Mouse (Mus musculus) liver, embryonic 14.5 days (tissue): ENCODE results near the gene Hnrnpa0. TPM values are rescaled to one million over a fixed set of nuclear protein-coding genes. Genes with fewer than 3 reads are reported as not detected.

Source experiments
- ATAC-seq: fragments of 200-750 bp; cut with Nextera tagmentation; 2 replicates; pipeline ENCODE4 v1.8.0; 2017; ENCODE audit warnings: moderate number of reproducible peaks, mild to moderate bottlenecking, moderate library complexity; ENCODE audit not compliant: insufficient read depth
- DNase-seq, 3 experiments: peaks; one replicate each; pipeline ENCODE4 v3.0.0-alpha.2; 2012 to 2013; ENCODE audit warnings: low read depth in 3 of 3, low spot score in 3 of 3
- H3K27ac ChIP-seq: fragments of 300-500 bp; sonication (generic); 2 replicates; pipeline ENCODE4 v1.5.1; 2014; ENCODE audit warnings: moderate library complexity, mild to moderate bottlenecking, control low read depth, inconsistent platforms
- H3K27me3 ChIP-seq: fragments of 300-500 bp; sonication (generic); 2 replicates; pipeline ENCODE4 v1.6.1; 2014; ENCODE audit warnings: mild to moderate bottlenecking, low read length, moderate library complexity; ENCODE audit not compliant: control insufficient read depth, insufficient read depth
- H3K36me3 ChIP-seq: fragments of 300-500 bp; sonication (generic); replicated peaks from 2 replicates; pipeline ENCODE4 v1.6.1; 2014; ENCODE audit warnings: low read depth; ENCODE audit not compliant: control insufficient read depth, insufficient read depth
- H3K4me1 ChIP-seq, 2 experiments: fragments of 200-500 bp in 1 of 2; fragments of 300-500 bp in 1 of 2; sonication (generic) in 1 of 2; replicated peaks; 2 replicates each; pipeline ENCODE4 v1.6.1; 2012 to 2014; ENCODE audit warnings: antibody characterized with exemption in 1 of 2, inconsistent platforms in 1 of 2, low read length in 1 of 2; ENCODE audit not compliant: control insufficient read depth in 2 of 2, insufficient read depth in 2 of 2
- H3K4me2 ChIP-seq: fragments of 300-500 bp; sonication (generic); 2 replicates; pipeline ENCODE4 v1.6.1; 2014; ENCODE audit warnings: low read depth, mild to moderate bottlenecking, control low read depth, moderate library complexity
- H3K4me3 ChIP-seq, 2 experiments: fragments of 200-500 bp in 1 of 2; fragments of 300-500 bp in 1 of 2; sonication (generic) in 1 of 2; 2 replicates each; pipeline ENCODE4 v1.5.1; 2012 to 2014; ENCODE audit warnings: low read depth in 2 of 2, low read length in 2 of 2, mild to moderate bottlenecking in 2 of 2, control low read depth in 1 of 2, inconsistent platforms in 1 of 2, moderate library complexity in 1 of 2; ENCODE audit not compliant: insufficient read depth in 1 of 2
- H3K9ac ChIP-seq: fragments of 300-500 bp; sonication (generic); replicated peaks from 2 replicates; pipeline ENCODE4 v1.6.1; 2014; ENCODE audit warnings: mild to moderate bottlenecking, control low read depth, moderate library complexity
- H3K9me3 ChIP-seq: fragments of 300-500 bp; sonication (generic); 2 replicates; pipeline ENCODE4 v1.6.1; 2016; ENCODE audit warnings: low read length, mixed read lengths; ENCODE audit not compliant: control insufficient read depth
- CTCF ChIP-seq: IDR thresholded peaks from 2 replicates; pipeline ENCODE4 v1.5.1; 2016; ENCODE audit warnings: antibody characterized with exemption, low read depth, control low read depth
- EP300 ChIP-seq: IDR thresholded peaks from 2 replicates; pipeline ENCODE4 v1.6.1; 2016; ENCODE audit warnings: antibody characterized with exemption, low read depth
- WGBS: fragments of 180-500 bp; shearing (Covaris S2); extraction: QIAGEN DNeasy Blood & Tissue Kit; methylation state at CpG from one replicate; pipeline ENCODE4 v1.1.7; 2014; ENCODE audit not compliant: insufficient replicate concordance; 5-methylcytosine and 5-hydroxymethylcytosine counted together
- polyA plus RNA-seq, 2 experiments: library from polyadenylated mRNA; depleted of rRNA in 1 of 2; stranded (reverse) in 1 of 2; unstranded in 1 of 2; fragments of >200 nt; fragmentation: Nextera tagmentation in 1 of 2; extraction: Ambion mirVana in 1 of 2; gene quantifications; 2 replicates each; pipeline versions ENCODE4 v1.2.1 to v1.2.3; 2012 to 2014

The Hnrnpa0 gene
- polyA plus RNA-seq, 2 experiments: 9.7 to 62.9 TPM

DNA sequence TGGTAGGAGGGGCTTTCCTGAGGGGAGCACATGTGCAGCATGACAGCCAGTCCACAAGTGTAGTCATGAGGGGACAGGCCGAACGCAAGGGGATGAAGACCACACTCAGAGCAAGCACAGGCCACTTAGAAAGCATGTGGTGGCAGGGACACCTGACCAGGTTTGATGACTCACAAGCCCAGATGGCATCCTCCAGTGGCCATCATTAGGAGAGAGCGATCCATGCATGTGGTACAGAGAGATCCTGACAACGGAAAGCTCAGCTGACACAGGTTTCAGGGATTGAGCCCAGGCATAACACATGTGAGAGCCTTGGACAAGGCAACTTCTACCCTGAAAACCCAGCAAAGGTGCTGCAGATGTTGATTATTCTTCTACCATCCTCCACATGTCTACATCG, 44.0 kb downstream of the Hnrnpa0 start:
- Histone ChIP-seq H3K27me3 (no peaks in the 10 kb centered on the region), H3K36me3 (no peaks in the 10 kb centered on the region), H3K4me2 (no peak overlapping the region), H3K27ac (no peak overlapping the region), H3K9me3 (no peaks in the 10 kb centered on the region), H3K4me1 (no peaks in the 10 kb centered on the region), H3K9ac (no peak overlapping the region), H3K4me3 (no peak overlapping the region)
- WGBS: 75% methylated on average over 5 of the region's 5 CpGs
- DNase-seq (no peak), ATAC-seq (no peak)
- TF ChIP-seq EP300 (no peak), CTCF (no peak)

DNA sequence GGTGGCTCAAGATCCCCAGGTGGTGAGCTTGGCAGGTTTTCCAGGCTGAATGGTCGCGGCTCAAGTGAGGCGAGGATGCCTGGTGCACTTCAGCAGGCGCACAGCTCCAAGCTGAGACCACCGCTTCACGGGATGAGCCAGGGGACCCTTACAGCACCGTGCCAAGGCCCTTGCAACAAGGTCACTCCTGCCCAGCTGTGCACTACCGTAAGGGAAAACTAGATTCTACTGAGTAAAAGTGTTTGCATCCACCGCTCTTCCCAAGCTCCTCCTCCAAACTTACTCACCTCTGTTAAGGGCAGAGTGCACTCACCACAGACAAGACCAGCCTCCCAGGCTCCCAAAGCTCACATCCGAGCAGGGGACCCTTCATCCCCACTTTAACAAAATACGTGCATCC, 44.8 kb downstream of the Hnrnpa0 start:
- H3K4me3 ChIP-seq: no peak overlapping the region
- no peak for ATAC-seq
- no peaks in the 10 kb centered on the region for H3K4me1 ChIP-seq
- H3K27ac ChIP-seq: no peak overlapping the region
- no peak overlapping the region for H3K4me2 ChIP-seq
- no peaks in the 10 kb centered on the region for H3K36me3 ChIP-seq
- TF ChIP-seq EP300: no peak
- TF ChIP-seq CTCF: no peak
- WGBS: 69% methylated on average over 11 of the region's 11 CpGs
- no peak for DNase-seq
- H3K9ac ChIP-seq: no peak overlapping the region
- H3K27me3 ChIP-seq: no peaks in the 10 kb centered on the region
- no peaks in the 10 kb centered on the region for H3K9me3 ChIP-seq

DNA sequence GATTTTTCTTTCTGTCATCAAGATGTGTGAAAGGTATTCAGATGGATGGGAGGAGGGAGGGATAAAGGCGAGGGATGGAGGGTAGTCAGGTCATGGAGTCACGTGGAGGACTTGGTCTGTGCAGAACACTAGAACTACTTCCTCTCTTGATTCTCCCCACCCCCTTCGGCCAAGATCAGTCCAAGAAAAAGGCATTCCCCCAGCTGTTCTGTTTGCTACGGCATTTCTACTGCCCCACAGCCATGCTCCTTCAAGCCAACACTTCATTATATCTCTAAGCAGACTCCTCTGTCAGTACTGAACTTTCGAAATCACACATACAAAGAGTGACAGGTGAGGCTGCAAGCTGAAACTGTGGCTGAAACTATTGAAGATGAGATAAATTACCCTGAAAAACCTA, 45.3 kb downstream of the Hnrnpa0 start:
- TF ChIP-seq EP300: no peak
- no peak for TF ChIP-seq CTCF
- Histone ChIP-seq H3K36me3 (no peaks in the 10 kb centered on the region), H3K4me3 (no peak overlapping the region), H3K27ac (no peak overlapping the region), H3K4me1 (no peaks in the 10 kb centered on the region), H3K27me3 (no peaks in the 10 kb centered on the region), H3K9me3 (no peaks in the 10 kb centered on the region), H3K4me2 (no peak overlapping the region), H3K9ac (no peak overlapping the region)
- DNase-seq (no peak), ATAC-seq (no peak)
- 23% methylated on average over 5 of the region's 5 CpGs for WGBS

DNA sequence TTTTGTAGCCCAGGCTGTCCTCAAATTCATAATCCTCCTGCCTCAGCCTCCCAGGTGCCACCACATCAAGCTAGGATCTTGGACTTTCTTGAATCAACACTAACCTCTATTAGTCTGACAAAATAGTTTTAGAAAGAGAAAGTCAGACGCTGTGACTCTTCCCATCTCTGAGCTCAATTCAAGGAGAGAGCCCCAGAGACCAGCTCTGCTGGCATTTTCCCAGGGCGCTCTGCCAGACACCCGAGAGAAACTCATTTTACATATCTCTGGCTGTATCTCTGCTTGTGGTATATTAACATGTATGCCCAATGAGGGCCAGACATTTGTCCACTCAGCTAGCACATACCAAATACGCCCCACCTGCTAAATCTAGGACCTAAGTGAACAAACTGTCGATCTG, 50.0 kb downstream of the Hnrnpa0 start:
- DNase-seq: no peak
- Histone ChIP-seq H3K4me3 (no peak overlapping the region), H3K4me1 (0 out of 4 replicates have a peak, but pooled peaks cover 0 to under 1% of the 10 kb centered on the region in 2 experiments), H3K9ac (no peak overlapping the region), H3K27me3 (no peaks in the 10 kb centered on the region), H3K4me2 (no peak overlapping the region), H3K27ac (no peak overlapping the region), H3K9me3 (no peaks in the 10 kb centered on the region), H3K36me3 (no peaks in the 10 kb centered on the region)
- no peak for TF ChIP-seq CTCF
- 49% methylated on average over 5 of the region's 5 CpGs for WGBS
- no peak for ATAC-seq

Other genes with a start within 250 kb of the Hnrnpa0 start
- 0.06 and 0.08 TPM in 2 replicates for gene Spock1, start 220.2 kb downstream of the Hnrnpa0 start, polyA plus RNA-seq (2012; rRNA removed)
- gene Spock1, start 220.2 kb downstream of the Hnrnpa0 start, polyA plus RNA-seq (2014; fragmentation: Nextera tagmentation; extraction: Ambion mirVana): 0.09 TPM in 1 of 2 replicates, not detected in the other
- 0.42 and 0.44 TPM in 2 replicates for gene Klhl3, start 15.0 kb downstream of the Hnrnpa0 start, polyA plus RNA-seq (2012; rRNA removed)
- 0.51 and 0.63 TPM in 2 replicates for gene Klhl3, start 15.0 kb downstream of the Hnrnpa0 start, polyA plus RNA-seq (2014; fragmentation: Nextera tagmentation; extraction: Ambion mirVana)
- 5.8 and 6.9 TPM in 2 replicates for gene Idnk, start 29.1 kb upstream of the Hnrnpa0 start, polyA plus RNA-seq (2012; rRNA removed)
- gene Idnk, start 29.1 kb upstream of the Hnrnpa0 start, polyA plus RNA-seq (2014; fragmentation: Nextera tagmentation; extraction: Ambion mirVana): 17.7 and 18.3 TPM in 2 replicates
- 28.8 and 32.6 TPM in 2 replicates for gene Ubqln1, start 87.1 kb upstream of the Hnrnpa0 start, polyA plus RNA-seq (2012; rRNA removed)
- 28.6 and 33.7 TPM in 2 replicates for gene Ubqln1, start 87.1 kb upstream of the Hnrnpa0 start, polyA plus RNA-seq (2014; fragmentation: Nextera tagmentation; extraction: Ambion mirVana)
- gene Gkap1, start 147.1 kb upstream of the Hnrnpa0 start, polyA plus RNA-seq (2012; rRNA removed): 1.5 and 4.8 TPM in 2 replicates
- gene Gkap1, start 147.1 kb upstream of the Hnrnpa0 start, polyA plus RNA-seq (2014; fragmentation: Nextera tagmentation; extraction: Ambion mirVana): 2.9 and 3.8 TPM in 2 replicates
- gene Kif27, start 230.6 kb upstream of the Hnrnpa0 start, polyA plus RNA-seq (2012; rRNA removed): 0.06 and 0.07 TPM in 2 replicates
- gene Kif27, start 230.6 kb upstream of the Hnrnpa0 start, polyA plus RNA-seq (2014; fragmentation: Nextera tagmentation; extraction: Ambion mirVana): 0.04 and 0.05 TPM in 2 replicates